Mouse (Mus musculus): ENCODE data around the gene Fam189a1.

The Fam189a1 gene

DNA sequence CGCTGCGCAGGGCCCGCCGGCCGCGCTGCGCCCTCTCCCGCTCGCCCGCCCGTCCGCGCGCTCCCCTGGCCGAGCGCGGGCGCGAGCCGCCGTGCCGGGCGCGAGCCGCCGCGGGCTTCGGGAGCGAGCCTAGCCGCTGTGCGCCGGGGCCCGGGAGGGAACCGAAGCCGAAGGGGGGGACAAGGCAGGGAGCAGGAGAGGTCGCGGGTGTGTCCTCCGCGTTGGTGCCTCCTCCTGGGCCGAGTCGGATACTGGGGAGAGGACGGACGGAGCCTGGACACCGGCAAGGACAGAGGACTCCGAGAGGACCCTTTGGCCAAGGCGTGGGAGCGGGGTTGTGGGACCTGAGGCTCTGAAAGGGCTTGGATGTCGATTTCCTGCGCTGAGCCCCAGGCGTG is at the start of gene Fam189a1:
Gene Fam189a1 (minus strand): TSS at position 57 of the 398 bp plus-strand sequence.
- in situ Hi-C loops (cut with MboI; ENCODE audit: unreplicated experiment in 2 of 2), result no loop called here

DNA sequence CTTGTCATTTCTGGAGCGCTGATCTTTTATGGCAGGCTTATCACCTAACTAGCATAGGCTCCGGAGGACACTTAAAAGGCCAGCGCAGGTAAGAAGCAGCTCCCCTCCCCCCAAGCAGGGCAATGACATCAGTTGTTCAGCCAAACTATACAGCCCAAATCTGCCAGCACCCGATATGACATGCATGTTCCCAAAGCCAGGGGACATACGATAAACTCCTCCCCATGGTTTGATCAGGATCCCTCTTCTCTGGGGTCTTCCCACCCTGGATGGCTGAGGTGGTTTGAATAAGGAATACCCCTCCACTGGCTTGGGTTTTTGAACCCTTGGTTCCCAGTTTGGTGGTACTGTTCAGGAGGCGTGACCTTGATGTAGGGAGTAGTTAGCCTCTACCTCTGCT is 49.7 kb upstream of the Fam189a1 start:
- in situ Hi-C loops (cut with MboI; ENCODE audit: unreplicated experiment in 2 of 2), result no loop called here

- in situ Hi-C loops (cut with MboI; ENCODE audit: unreplicated experiment in 2 of 2), result no loop called here
Observed at GRCm38 (mm10) chr7:65202719-65203118, 46.3 kb upstream of the Fam189a1 start.

DNA sequence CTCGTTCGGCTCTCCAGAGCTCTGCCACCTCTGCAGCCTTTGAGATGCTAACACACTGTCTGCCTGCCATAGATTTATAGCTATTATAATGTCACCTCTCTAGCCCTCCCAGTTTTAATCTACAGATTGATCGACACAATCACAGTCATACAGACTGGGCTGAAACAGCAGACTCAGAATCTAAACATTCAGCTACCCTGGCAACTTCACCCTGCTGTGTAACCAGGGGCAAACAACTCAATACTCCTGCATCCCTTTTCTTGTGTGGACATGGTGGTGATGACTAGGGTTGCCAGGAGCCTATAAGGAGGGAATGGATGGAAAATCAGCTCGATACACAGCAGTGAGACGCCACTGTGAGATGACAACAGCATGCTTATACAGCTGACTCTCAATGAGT is 24.3 kb upstream of the Fam189a1 start:
- in situ Hi-C loops (cut with MboI; ENCODE audit: unreplicated experiment in 2 of 2), result no loop called here

DNA sequence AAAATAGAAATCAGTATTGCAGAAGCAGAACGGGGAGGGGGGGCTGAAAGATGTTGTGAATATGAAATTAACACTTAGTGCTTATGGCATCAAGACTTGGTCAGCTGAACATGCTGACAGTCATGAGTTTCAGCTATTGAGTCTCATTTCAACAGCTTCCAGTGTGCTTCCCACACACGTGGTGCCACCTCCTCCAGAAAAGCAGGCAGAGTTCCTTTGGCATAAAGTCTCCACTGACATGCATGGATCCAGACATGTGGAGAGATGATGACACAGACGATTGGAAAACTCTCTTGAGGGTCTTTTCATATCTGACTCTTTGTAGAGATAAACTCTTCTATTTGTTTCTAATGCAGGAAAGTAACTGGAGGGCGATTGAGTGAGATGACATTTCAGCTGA is 14.4 kb upstream of the Fam189a1 start:
- in situ Hi-C loops (cut with MboI; ENCODE audit: unreplicated experiment in 2 of 2), result no loop called here

- in situ Hi-C loops (cut with MboI; ENCODE audit: unreplicated experiment in 2 of 2), result no loop called here
Observed at GRCm38 (mm10) chr7:65157031-65158025, 958 bp upstream of the Fam189a1 start.

DNA sequence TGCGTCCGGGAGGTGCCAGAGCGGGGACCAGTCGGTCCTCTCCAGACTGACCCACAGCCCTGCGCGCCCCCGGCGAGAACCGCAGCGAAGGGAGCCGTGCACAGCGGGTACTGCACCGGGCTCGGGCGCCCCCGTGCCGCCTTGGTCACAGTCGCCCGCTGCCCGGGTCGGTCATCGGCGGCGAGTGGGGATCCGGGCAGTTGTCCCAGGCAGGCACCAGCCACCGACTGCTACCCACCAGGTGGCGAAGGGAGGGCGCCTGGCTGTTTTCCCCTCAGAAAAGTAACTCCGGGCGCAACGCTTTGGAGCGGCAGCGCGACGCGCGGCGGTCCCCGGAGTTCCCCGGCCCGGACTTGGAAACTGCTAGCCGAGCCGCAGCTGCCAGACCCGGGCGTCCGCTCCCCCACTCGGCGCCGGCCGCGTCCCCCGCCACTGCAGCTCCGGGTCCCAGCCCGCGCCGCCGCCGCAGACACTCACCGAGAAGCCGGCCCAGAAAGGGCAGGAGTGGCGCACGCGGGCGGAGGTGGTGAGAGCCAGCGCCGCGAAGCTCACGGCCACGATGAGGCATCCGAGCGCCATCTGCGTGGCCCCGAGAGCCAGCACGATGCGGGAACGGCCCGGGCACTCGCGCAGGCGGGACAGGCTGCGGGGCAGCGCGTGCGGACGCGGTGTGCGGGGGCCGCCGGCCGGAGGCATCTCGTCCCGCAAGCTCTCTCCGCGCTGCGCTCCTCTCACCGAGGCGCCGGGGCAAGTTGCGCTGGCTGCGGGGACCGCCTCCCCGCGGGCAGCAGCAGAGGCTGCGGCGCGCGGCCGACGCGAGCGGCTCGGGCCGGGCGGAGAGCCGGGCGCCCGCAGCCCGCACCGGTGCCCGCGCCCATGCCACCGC is 499 bp downstream of the Fam189a1 start:
- in situ Hi-C loops (cut with MboI; ENCODE audit: unreplicated experiment in 2 of 2), result no loop called here

GRCm38 (mm10) chr7:65154576-65154975 is 1.8 kb downstream of the Fam189a1 start:
- in situ Hi-C loops (cut with MboI; ENCODE audit: unreplicated experiment in 2 of 2), result no loop called here

DNA sequence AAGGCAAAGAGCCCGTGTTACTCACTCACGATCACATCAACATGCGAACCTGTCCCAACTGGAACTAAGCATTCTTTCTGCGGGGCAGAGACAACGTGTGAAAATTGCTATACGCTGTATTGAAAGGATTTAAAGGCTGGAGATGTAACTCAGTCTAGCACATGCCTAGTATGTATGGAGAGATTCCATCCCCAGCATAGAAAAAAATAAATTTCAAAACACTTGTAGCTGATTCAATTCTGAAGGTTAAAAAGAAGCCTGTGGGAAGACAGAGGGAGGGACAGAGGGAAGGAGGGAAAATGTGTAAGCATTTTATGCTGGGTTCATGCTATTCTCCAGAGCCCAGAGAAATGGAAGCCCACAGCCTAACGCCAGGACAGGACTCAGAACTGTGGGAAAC is 2.5 kb downstream of the Fam189a1 start:
- in situ Hi-C loops (cut with MboI; ENCODE audit: unreplicated experiment in 2 of 2), result no loop called here

DNA sequence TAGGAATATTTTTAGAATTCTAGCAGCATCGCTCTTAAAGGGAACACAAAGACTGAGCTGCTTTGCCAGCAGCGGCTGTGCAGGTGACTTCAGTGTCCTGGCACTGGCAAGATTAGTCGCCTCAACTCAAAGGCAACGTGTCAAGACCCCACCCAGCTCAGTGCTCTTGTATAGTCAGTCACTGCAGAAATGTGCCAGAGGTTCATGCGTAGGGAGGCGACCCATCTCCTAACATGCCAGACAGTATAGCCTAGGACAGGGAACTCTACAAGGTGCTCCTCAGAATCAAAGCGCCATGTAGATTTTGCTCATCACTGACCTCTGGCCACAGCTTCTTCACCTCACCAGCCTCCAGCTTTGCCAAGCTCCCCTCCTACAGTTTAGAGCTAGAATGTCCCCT is 4.8 kb downstream of the Fam189a1 start:
- in situ Hi-C loops (cut with MboI; ENCODE audit: unreplicated experiment in 2 of 2), result no loop called here

DNA sequence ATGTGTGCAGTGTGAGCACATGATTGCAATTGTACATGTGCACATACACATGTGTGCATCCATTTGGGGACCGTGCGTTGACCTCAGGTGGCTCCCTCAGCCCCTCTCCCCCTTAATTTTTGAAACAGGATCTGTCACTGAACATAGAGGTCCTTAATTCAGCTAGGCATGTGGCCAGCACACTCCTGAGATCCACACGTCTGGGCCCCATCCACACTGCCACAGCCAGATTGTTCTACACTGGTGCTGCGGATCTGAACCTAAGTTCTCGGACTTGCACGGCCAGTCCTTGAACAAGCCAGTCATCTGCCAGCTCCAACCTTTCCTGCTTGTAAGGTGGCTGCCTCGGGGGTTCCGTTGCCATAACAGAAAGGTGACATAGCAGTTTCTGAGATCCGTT is 7.3 kb downstream of the Fam189a1 start:
- in situ Hi-C loops (cut with MboI; ENCODE audit: unreplicated experiment in 2 of 2), result loop anchor here (10.0 to 25.0 kb wide), 6 partner anchors 194 to 1538 kb away; partner anchors contain the start of genes Asb7 (in 1 of the 2), Lins1 (in 1 of the 2), Lrrk1 (in 1 of the 2) and Mcee (in 1 of the 2)

DNA sequence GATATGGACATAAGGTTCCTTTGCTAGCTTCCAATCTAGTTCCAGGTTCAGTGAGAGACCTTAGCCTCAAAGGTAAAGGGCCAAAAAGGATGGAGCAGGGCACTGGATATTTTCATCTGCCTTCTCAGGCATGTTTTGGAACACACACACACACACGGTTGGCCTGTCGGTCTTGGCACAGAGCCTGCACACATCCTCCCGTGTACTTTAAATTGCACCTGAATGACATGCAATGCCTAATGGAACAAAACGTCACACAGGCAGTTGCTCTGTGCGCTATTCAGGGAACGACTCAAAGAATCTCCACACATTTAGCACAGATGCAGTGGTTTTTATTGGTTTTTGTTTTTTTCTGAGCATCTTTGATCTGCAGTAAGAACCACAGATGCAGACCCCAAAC is 11.5 kb downstream of the Fam189a1 start:
- in situ Hi-C loops (cut with MboI; ENCODE audit: unreplicated experiment in 2 of 2), result loop anchor here (10.0 to 25.0 kb wide), 6 partner anchors 190 to 1542 kb away; partner anchors contain the start of genes Asb7 (in 1 of the 2), Lins1 (in 1 of the 2), Lrrk1 (in 1 of the 2) and Mcee (in 1 of the 2)

- in situ Hi-C loops (cut with MboI; ENCODE audit: unreplicated experiment in 2 of 2), result loop anchor here (10.0 to 25.0 kb wide), 6 partner anchors 187 to 1545 kb away; partner anchors contain the start of genes Asb7 (in 1 of the 2), Lins1 (in 1 of the 2), Lrrk1 (in 1 of the 2) and Mcee (in 1 of the 2)
Observed at GRCm38 (mm10) chr7:65141907-65142698, 14.3 kb downstream of the Fam189a1 start.

DNA sequence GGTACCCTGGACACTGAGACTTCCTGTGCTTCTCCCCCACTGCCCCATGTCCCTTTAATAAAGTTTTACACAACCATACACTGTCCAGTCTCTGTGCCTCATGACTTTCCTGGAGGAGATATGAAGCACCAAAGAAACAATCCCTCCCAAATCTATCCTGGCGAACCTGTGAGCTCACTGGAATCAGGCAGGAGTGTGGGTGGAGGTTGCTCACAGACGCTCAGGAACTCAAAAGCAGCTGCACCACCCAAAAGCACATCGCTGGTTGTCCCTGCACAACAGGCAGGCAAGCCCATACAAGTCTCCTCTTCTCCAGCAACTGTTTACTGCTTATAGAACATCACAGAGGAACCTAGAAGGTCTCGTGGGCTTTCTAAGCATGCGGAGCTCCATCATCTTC is 15.5 kb downstream of the Fam189a1 start:
- in situ Hi-C loops (cut with MboI; ENCODE audit: unreplicated experiment in 2 of 2), result loop anchor here (10.0 to 25.0 kb wide), 6 partner anchors 186 to 1546 kb away; partner anchors contain the start of genes Asb7 (in 1 of the 2), Lins1 (in 1 of the 2), Lrrk1 (in 1 of the 2) and Mcee (in 1 of the 2)

DNA sequence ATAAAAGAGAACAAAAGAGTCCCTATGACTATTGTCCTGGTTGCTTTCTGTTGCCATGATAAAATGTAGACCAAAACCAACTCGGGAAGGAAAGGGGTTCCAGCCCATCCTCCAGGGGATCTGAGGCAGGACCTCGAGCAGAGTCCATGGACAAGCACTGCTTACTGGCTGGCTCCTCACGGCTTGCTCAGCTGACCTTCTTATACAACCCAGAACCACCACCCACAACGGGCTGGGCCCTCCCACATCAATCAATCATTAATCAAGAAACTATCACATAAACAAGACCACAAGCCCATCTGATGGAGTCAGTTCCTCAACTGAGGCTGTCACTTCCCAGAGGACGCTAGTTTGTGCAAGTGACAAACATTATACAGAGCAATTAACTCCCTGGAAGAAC is 16.3 kb downstream of the Fam189a1 start:
- in situ Hi-C loops (cut with MboI; ENCODE audit: unreplicated experiment in 2 of 2), result loop anchor here (10.0 to 25.0 kb wide), 6 partner anchors 185 to 1547 kb away; partner anchors contain the start of genes Asb7 (in 1 of the 2), Lins1 (in 1 of the 2), Lrrk1 (in 1 of the 2) and Mcee (in 1 of the 2)

- in situ Hi-C loops (cut with MboI; ENCODE audit: unreplicated experiment in 2 of 2), result no loop called here
Observed at GRCm38 (mm10) chr7:65123766-65124165, 32.6 kb downstream of the Fam189a1 start.

GRCm38 (mm10) chr7:65116903-65117302 is 39.5 kb downstream of the Fam189a1 start:
- in situ Hi-C loops (cut with MboI; ENCODE audit: unreplicated experiment in 2 of 2), result no loop called here

- in situ Hi-C loops (cut with MboI; ENCODE audit: unreplicated experiment in 2 of 2), result no loop called here
Observed at GRCm38 (mm10) chr7:65115366-65115765, 41.0 kb downstream of the Fam189a1 start.

DNA sequence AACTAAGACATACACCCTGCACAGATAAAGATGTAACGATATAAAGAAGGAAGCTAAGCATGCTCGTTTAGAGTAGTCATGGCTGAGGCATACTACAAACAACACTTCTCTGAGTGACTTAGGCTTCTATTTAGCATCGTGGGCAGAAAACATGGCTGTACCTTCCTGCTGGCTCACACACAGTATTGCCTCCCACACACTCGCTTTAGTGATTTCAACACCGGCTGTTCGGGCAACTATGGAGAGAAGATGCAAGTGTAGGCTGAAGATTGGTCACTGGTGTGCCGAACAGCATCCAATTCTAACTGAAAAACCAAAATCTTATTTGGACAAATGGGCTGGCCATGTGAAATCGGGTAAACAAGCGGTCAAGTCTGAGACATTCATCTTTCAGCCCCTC is 44.7 kb downstream of the Fam189a1 start:
- in situ Hi-C loops (cut with MboI; ENCODE audit: unreplicated experiment in 2 of 2), result no loop called here

DNA sequence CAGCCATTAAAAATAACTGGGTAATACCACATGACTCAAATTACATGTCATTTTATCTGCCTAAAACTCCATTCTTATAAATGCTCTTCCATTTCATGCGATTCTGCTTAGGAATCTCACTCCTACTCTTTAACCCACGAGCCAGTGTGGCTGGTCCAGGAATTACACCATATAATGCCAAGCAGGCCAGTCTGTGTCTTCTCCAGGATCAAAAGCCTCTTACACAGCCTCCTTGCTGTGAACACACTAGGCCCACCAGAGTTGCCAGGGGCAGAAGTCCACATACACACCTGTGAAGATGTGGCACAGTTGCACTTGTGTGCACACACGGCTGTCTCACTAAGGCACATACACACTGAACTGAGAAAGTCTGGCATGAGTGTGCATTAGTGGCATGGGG is 50.8 kb downstream of the Fam189a1 start:
- in situ Hi-C loops (cut with MboI; ENCODE audit: unreplicated experiment in 2 of 2), result no loop called here

All from v-Abl transformed pro-B cells (cell line).